Comparison of ENCODE assay signal across 23 mouse cellular contexts in the genomic region with DNA sequence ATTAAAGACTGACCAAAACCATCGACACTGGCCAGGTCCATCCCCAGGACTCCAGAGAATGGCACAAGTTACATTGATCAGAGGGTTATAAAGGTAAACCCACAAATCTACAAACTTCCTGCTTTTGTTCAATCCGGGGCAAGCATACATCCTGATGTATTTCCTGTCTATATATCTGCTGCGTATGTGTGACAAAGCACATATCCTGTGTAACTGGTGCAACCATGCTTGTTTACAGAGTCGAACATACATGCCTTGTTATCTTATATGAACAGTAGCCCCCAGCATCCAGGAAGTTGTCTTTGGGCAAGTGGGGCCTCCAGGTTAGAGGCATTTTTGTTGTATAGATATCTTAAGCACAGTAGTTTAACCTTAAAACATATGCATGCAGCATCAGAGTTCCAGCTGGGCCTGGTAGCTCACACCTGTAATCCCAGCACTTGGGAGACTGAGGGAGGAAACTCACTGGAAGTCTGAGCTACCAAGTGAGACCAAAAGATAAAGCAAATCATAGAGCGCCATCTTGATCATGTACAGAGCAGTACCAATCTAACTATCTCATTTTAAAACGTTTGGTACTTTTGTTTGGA. TPM values are rescaled to one million over a fixed set of nuclear protein-coding genes. Genes with fewer than 3 reads are reported as not detected.
DNase-seq lines count a peak whose midpoint lies in the region; ATAC-seq lines count a peak whose summit lies in the region.
"Had no signal": no experiment of that assay in that cellular context is flagged by ENCODE, and none has a peak within 500 bp of the region (broad histone marks: within the 10 kb centered on the region; RNA-seq: fewer than 3 reads in every experiment).

No protein-coding gene starts in this region.

- H3K36me3 ChIP-seq in splenic B cell, adult 2 months (ENCODE audit: control insufficient read depth, insufficient read depth, low read length, poor library complexity, severe bottlenecking) = no peaks in the 10 kb centered on the region
- no peaks in the 10 kb centered on the region for H3K36me3 ChIP-seq in midbrain, embryonic 16.5 days (ENCODE audit: control insufficient read depth, insufficient read depth, low read length)
- H3K36me3 ChIP-seq: forebrain, embryonic 10.5 days; heart, embryonic 12.5 days; kidney, embryonic 15.5 days; limb, embryonic 13.5 days; midbrain, embryonic 13.5 days had no signal

- peak; percentile 65 for DNase-seq in heart, adult 11 months
- no peak for DNase-seq in heart, postnatal 25 days (ENCODE audit: low spot score)
- peak; percentile 65 for DNase-seq in thymus, postnatal 0 days (ENCODE audit: low spot score)
- no peak for DNase-seq in thymus, postnatal 36 days
- DNase-seq in splenic B cell, adult 2 months (ENCODE audit: low read depth, low spot score) = peak; percentile 30
- DNase-seq in urinary bladder, postnatal 25 days (ENCODE audit: low spot score) = no peak
- DNase-seq: adrenal gland, postnatal 14 days; cerebellum, postnatal 36 days; gastrocnemius, adult 2 months; heart, postnatal 14 days; kidney, postnatal 4 days; layer of hippocampus, adult 9-11 months; right cerebral cortex, postnatal 14 days had no signal

- no peaks in the 10 kb centered on the region for H3K4me1 ChIP-seq in midbrain, embryonic 16.5 days (ENCODE audit: control insufficient read depth, insufficient read depth, low read length)
- H3K4me1 ChIP-seq: kidney, embryonic 15.5 days; limb, embryonic 13.5 days; midbrain, embryonic 13.5 days had no signal

- H3K9me3 ChIP-seq in midbrain, embryonic 16.5 days (replicated peaks; ENCODE audit: control insufficient read depth, low read length, poor library complexity, severe bottlenecking) = no peaks in the 10 kb centered on the region
- H3K9me3 ChIP-seq: forebrain, embryonic 10.5 days; kidney, embryonic 15.5 days; limb, embryonic 13.5 days; midbrain, embryonic 13.5 days had no signal

- no peak overlapping the region for H3K4me3 ChIP-seq in midbrain, embryonic 16.5 days (ENCODE audit: low read depth, low read length)
- H3K4me3 ChIP-seq: forebrain, embryonic 10.5 days; gastrocnemius, adult 2 months; heart, embryonic 12.5 days; kidney, embryonic 15.5 days; limb, embryonic 13.5 days; midbrain, embryonic 13.5 days; myocyte had no signal

- H3K4me2 ChIP-seq in midbrain, embryonic 16.5 days (ENCODE audit: low read length) = no peak overlapping the region
- H3K4me2 ChIP-seq: heart, embryonic 12.5 days; hindbrain, embryonic 14.5 days; kidney, embryonic 15.5 days; limb, embryonic 13.5 days; midbrain, embryonic 13.5 days had no signal

- no peak overlapping the region for H3K27ac ChIP-seq in midbrain, embryonic 16.5 days (ENCODE audit: low read length)
- H3K27ac ChIP-seq: forebrain, embryonic 10.5 days; gastrocnemius, adult 2 months; hindbrain, embryonic 14.5 days; kidney, embryonic 15.5 days; limb, embryonic 13.5 days; midbrain, embryonic 13.5 days had no signal

- H3K27me3 ChIP-seq in splenic B cell, adult 2 months (ENCODE audit: control insufficient read depth, insufficient read depth, low read length, poor library complexity, severe bottlenecking) = no peaks in the 10 kb centered on the region
- no peaks in the 10 kb centered on the region for H3K27me3 ChIP-seq in midbrain, embryonic 16.5 days (ENCODE audit: control insufficient read depth, insufficient read depth, low read depth, low read length)
- H3K27me3 ChIP-seq: heart, embryonic 12.5 days; kidney, embryonic 15.5 days; limb, embryonic 13.5 days; midbrain, embryonic 13.5 days had no signal

- intact Hi-C loops in heart, postnatal 25 days (cut with DNase I) = no loop called here

- peak; percentile 76 to 86 for ATAC-seq in hematopoietic stem cell, adult 5-6 weeks (replicated peaks in 1 of 2; ENCODE audit: insufficient read depth in 1 of 2, low FRiP score in 2 of 2, low TSS enrichment in 1 of 2, low read depth in 1 of 2, poor library complexity in 2 of 2, severe bottlenecking in 2 of 2)
- no peak for ATAC-seq in midbrain, embryonic 16.5 days
- ATAC-seq: intestine, embryonic 16.5 days; midbrain, embryonic 13.5 days had no signal

- H3K9ac ChIP-seq in midbrain, embryonic 16.5 days (ENCODE audit: low read depth, low read length) = no peak overlapping the region
- H3K9ac ChIP-seq: heart, embryonic 12.5 days; hindbrain, embryonic 14.5 days; kidney, embryonic 15.5 days; limb, embryonic 13.5 days; midbrain, embryonic 13.5 days had no signal

- WGBS in midbrain, embryonic 16.5 days = 83% methylated on average over 6 of the region's 6 CpGs

RNA-seq across cellular contexts. Expression of a gene that starts 9.4 kb away (rescaled TPM):
- total RNA-seq in heart, postnatal 25 days (2021) = 1 to 10 TPM; 6.3 to 8.9 TPM
- polyA plus RNA-seq in thymus, postnatal 0 days (2015; fragmentation: Nextera tagmentation; extraction: Ambion mirVana) = 15.4 and 16.1 TPM in 2 replicates
- total RNA-seq in hematopoietic stem cell, adult 5-6 weeks (2017) = 4.7 and 10.4 TPM in 2 replicates
- polyA plus RNA-seq in midbrain, embryonic 16.5 days (2015; fragmentation: Nextera tagmentation; extraction: Ambion mirVana) = 43.0 and 46.6 TPM in 2 replicates

Comparison
In these comparisons a context has a peak if more than half of its experiments do, and no peak if none do; other contexts are left out.
1. DNase-seq: peak in heart, adult 11 months (single experiment), thymus, postnatal 0 days (single experiment) and splenic B cell, adult 2 months (single experiment); none in heart, postnatal 25 days (single experiment), thymus, postnatal 36 days (0 of 2) and urinary bladder, postnatal 25 days (single experiment).